Mouse (Mus musculus): ENCODE results near the gene Id1. TPM values are rescaled to one million over a fixed set of nuclear protein-coding genes. Genes with fewer than 3 reads are reported as not detected.

Id1 gene
- polyA plus RNA-seq, 1 experiment from 2014 or later: 87.7 TPM

DNA sequence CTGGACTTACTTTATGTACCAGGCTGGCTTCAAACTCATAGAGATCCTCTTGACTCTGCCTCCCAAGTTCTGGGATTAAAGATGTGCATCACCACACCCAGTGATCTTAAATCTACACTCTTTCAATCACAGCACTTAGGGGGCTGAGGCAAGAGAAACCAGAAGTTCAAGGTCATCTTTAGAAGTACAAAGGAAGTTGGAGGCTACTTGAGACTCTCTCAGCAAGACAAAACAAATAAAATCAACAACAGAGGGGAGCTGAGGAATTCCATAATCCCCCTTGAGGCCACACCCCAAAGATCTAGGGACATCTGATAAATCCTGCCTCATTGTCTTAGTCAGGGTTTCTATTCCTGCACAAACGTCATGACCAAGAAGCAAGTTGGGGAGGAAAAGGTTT lies 36.2 kb downstream of the Id1 start:
- Histone ChIP-seq H3K4me3 (no peak overlapping the region), H3K4me1 (replicated peaks) (0 out of 2 replicates have a peak, but pooled peaks cover 4% of the 10 kb centered on the region), H3K4me2 (no peak overlapping the region), H3K36me3 (no peaks in the 10 kb centered on the region), H3K27me3 (replicated peaks) (no peaks in the 10 kb centered on the region), H3K27ac (ENCODE audit: poor library complexity, severe bottlenecking) (no peak overlapping the region), H3K9ac (no peak overlapping the region), H3K9me3 (replicated peaks) (no peaks in the 10 kb centered on the region)
- no peak for ATAC-seq (ENCODE audit: insufficient number of reproducible peaks, low FRiP score)
- 25% methylated on average over 1 of the region's 1 CpGs for WGBS

DNA sequence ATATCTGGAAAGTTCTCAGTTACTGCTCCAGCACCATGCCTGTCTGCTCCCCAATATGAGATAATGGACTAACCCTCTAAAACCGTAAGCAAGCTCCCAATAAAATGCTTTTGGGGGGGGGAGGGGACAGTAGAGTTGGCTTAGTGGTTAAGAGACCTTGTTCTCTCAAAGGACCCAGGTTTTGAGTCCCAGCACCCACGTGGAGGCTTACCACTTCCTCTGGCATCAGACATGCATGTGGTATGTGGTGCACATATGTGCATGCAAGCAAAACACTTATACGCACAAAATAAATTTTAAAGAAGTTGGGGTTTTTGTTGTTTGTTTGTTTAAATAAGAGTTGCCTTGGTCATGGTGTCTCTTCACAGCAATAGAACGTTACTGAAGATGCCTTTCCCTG lies 39.3 kb downstream of the Id1 start:
- no peak overlapping the region for H3K27ac ChIP-seq (ENCODE audit: poor library complexity, severe bottlenecking)
- H3K9ac ChIP-seq: no peak overlapping the region
- H3K27me3 ChIP-seq (replicated peaks): no peaks in the 10 kb centered on the region
- no peak overlapping the region for H3K4me2 ChIP-seq
- no peak overlapping the region for H3K4me3 ChIP-seq
- H3K9me3 ChIP-seq (replicated peaks): no peaks in the 10 kb centered on the region
- 77% methylated on average over 4 of the region's 4 CpGs for WGBS
- no peaks in the 10 kb centered on the region for H3K4me1 ChIP-seq (replicated peaks)
- ATAC-seq (ENCODE audit: insufficient number of reproducible peaks, low FRiP score): no peak
- H3K36me3 ChIP-seq: peaks cover 9% of the 10 kb centered on the region; the same call in 1 of the 2 replicates

DNA sequence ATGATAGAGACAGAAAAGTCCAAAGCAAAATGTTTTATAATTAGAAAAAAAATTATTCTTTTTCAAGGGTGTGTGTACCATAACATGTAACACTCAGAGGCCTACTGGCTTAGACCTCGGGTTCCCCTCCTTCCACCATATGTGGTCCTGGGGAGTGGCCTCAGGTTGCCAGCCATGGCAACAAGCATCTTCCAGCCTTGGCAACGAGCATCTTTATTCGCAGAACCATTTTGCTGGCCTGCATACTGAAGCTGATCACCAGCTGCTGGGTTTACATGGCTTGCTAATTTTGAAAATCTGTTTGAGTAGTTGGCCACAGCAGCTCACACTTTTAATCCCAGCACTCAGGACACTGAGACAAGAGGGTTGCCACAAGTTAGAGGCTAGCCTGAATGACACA lies 40.0 kb downstream of the Id1 start:
- Histone ChIP-seq H3K27me3 (replicated peaks) (no peaks in the 10 kb centered on the region), H3K4me3 (no peak overlapping the region), H3K27ac (ENCODE audit: poor library complexity, severe bottlenecking) (no peak overlapping the region), H3K4me2 (no peak overlapping the region), H3K9me3 (replicated peaks) (no peaks in the 10 kb centered on the region), H3K36me3 (peaks cover 15% of the 10 kb centered on the region), H3K4me1 (replicated peaks) (peaks cover 4% of the 10 kb centered on the region), H3K9ac (no peak overlapping the region)
- 77% methylated on average over 3 of the region's 3 CpGs for WGBS
- no peak for ATAC-seq (ENCODE audit: insufficient number of reproducible peaks, low FRiP score)

DNA sequence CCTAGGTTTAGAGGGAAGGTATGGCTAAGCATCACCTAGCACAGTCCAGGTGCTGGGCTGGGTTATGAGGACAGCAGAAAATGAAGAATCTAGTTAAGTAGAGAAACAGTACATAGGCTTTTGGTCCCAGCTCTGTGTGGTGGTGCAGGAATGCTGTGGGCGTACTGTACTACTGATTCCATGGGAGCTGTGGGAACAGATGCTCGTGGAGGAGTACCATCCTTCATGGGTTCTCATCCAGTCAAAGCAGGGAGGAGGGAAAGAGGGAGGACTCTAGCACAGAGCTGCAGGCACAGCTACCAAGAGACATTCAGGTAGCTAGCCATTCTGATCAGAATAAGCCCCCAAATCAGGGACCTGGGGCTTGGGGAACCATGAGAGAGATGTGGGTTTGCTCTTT lies 40.4 kb downstream of the Id1 start:
- H3K36me3 ChIP-seq: peaks cover 20% of the 10 kb centered on the region
- peaks cover 8% of the 10 kb centered on the region for H3K4me1 ChIP-seq (replicated peaks)
- ATAC-seq (ENCODE audit: insufficient number of reproducible peaks, low FRiP score): no peak
- H3K9ac ChIP-seq: no peak overlapping the region
- no peaks in the 10 kb centered on the region for H3K9me3 ChIP-seq (replicated peaks)
- H3K4me3 ChIP-seq: no peak overlapping the region
- H3K27me3 ChIP-seq (replicated peaks): no peaks in the 10 kb centered on the region
- no peak overlapping the region for H3K27ac ChIP-seq (ENCODE audit: poor library complexity, severe bottlenecking)
- H3K4me2 ChIP-seq: no peak overlapping the region
- 83% methylated on average over 2 of the region's 2 CpGs for WGBS

DNA sequence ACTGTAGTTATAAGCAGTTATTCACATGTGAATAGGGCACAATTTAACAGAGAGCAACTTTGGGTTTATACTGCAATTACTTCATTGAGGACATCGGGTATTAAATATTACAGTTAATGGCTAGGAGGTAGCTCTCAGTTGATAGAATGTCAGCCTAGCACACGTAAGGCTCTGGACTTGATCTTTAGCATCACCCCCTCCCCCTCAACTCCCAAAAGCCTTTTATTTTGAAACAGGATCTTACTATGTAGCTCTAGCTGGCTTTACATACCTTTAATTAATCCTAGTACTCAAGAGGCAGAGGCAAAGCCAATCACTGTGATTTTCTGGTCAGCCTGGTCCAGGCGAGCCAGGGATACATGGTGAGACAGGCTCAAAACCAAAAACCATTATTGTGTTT lies 41.0 kb downstream of the Id1 start:
- ATAC-seq (ENCODE audit: insufficient number of reproducible peaks, low FRiP score): no peak
- 83% methylated on average over 3 of the region's 3 CpGs for WGBS

DNA sequence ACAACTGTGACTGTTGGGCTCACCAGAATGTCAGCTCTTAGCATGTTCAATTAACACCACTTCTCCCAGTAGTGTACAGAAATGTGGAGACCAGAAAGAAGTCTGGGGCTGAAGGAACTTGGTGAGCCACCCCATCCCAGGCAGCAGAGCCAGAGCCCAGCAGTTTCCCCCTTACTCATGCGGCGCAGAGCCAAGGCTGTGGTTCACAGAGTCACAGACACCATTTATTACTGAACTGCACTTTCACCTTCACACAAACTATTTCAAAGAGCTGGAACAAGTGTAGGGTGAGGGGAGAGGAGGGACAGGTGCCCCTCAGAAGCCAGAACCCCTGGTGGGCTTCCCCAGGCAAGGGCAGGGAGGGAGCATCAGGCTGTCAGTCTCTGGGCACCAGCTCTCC lies 44.4 kb downstream of the Id1 start:
- Histone ChIP-seq H3K4me1 (replicated peaks) (peaks cover 34% of the 10 kb centered on the region), H3K36me3 (peaks cover 27% of the 10 kb centered on the region), H3K4me3 (no peak overlapping the region), H3K27me3 (replicated peaks) (no peaks in the 10 kb centered on the region), H3K9ac (no peak overlapping the region), H3K27ac (ENCODE audit: poor library complexity, severe bottlenecking) (no peak overlapping the region), H3K9me3 (replicated peaks) (no peaks in the 10 kb centered on the region), H3K4me2 (no peak overlapping the region)
- ATAC-seq (ENCODE audit: insufficient number of reproducible peaks, low FRiP score): no peak
- WGBS: 97% methylated on average over 2 of the region's 2 CpGs

More for the DNA sequence above, 41.0 kb downstream of the Id1 start:
- Histone ChIP-seq H3K9ac (no peak overlapping the region), H3K4me3 (no peak overlapping the region), H3K9me3 (replicated peaks) (no peaks in the 10 kb centered on the region), H3K4me2 (no peak overlapping the region), H3K27ac (ENCODE audit: poor library complexity, severe bottlenecking) (no peak overlapping the region), H3K4me1 (replicated peaks) (peaks cover 10% of the 10 kb centered on the region), H3K27me3 (replicated peaks) (no peaks in the 10 kb centered on the region), H3K36me3 (peaks cover 26% of the 10 kb centered on the region)

DNA sequence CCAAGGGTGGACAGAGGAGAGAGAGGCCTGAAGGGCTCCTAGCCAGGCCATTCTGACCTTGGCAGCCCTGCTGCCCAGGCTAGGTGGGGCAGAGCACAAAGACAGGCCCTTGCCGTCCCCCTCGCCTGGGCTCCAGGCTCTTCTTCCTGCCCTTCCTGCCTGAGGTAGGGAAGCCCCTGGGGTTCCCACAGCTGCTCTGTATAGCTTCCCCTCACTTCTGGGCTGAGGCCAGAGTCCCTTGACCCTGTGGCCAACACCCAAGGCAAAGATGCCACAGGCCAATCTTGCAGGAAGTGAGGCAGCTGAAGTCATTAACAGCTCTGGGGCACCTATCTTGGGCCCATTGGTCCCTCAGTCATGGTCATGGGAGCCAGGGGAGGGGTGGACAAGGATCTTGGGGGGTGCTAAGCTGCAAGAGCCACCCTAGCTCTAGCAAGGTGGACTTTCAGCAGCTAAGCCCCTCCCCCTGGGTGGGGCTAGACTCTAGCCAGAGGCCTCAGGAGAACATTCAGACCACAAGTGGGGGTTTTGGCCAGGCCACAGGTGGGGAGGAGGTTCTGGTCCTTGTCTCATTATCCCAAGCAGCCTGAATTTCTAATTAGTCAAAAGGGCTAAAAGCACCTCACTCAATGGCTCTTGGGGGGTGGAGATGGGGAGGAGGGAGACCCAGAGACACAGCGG lies 45.1 kb downstream of the Id1 start:
- Histone ChIP-seq H3K4me3 (no peak overlapping the region), H3K9ac (no peak overlapping the region), H3K4me1 (replicated peaks) (peaks cover 41% of the 10 kb centered on the region), H3K36me3 (peaks cover 27% of the 10 kb centered on the region), H3K9me3 (replicated peaks) (no peaks in the 10 kb centered on the region), H3K27ac (ENCODE audit: poor library complexity, severe bottlenecking) (no peak overlapping the region), H3K27me3 (replicated peaks) (no peaks in the 10 kb centered on the region), H3K4me2 (no peak overlapping the region)
- 86% methylated on average over 3 of the region's 3 CpGs for WGBS
- no peak for ATAC-seq (ENCODE audit: insufficient number of reproducible peaks, low FRiP score)

DNA sequence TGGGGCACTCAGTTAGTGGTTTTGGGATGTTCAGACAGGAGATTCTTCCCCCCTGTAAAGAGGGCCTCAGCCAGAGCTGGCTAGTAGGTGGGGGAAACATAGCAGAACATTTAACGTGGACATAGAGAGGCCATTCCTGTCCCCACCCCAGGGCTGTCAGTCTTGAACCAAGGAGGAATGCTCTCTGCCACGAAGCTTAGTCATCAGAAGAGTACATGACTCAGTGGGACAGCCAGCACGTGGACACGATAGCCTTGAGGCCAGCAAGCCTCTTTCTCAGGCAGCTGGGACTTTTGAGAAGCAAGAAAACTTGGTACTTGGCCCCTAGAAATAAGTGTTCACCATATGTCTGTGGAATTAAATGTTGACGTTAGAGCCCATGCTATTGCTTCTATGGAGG lies 46.6 kb downstream of the Id1 start:
- peaks cover 54% of the 10 kb centered on the region for H3K4me1 ChIP-seq (replicated peaks)
- 0 out of 2 replicates have a peak overlapping the region, but pooled peaks have one; percentile 21 for H3K9ac ChIP-seq
- H3K4me3 ChIP-seq: no peak overlapping the region
- H3K9me3 ChIP-seq (replicated peaks): no peaks in the 10 kb centered on the region
- WGBS: 57% methylated on average over 5 of the region's 5 CpGs
- H3K27ac ChIP-seq (ENCODE audit: poor library complexity, severe bottlenecking): no peak overlapping the region
- H3K4me2 ChIP-seq: no peak overlapping the region
- peak; percentile 54; the same call in 1 of the 2 replicates for ATAC-seq (ENCODE audit: insufficient number of reproducible peaks, low FRiP score)
- peaks cover 27% of the 10 kb centered on the region for H3K36me3 ChIP-seq
- H3K27me3 ChIP-seq (replicated peaks): no peaks in the 10 kb centered on the region

DNA sequence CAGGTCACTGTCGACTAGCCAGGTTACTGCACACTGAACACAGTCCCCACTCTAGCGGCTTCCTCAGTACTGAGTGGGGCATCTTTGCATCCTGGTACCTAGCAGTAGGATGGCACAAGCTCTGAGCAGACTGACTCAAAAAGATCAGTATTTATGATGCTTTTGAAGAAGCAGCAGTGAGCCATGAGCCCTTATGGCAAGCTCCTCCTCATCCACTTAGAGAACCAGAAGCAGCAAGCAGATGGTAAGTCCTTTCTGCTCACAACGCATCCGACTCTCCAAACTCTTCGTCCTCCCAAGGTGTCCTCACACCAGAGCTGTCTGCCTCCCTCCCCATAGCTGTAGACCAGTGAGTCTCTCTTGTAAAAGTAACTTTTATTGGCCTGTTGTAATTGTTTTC lies 47.2 kb downstream of the Id1 start:
- H3K27ac ChIP-seq (ENCODE audit: poor library complexity, severe bottlenecking): no peak overlapping the region
- no peak overlapping the region for H3K4me2 ChIP-seq
- H3K27me3 ChIP-seq (replicated peaks): no peaks in the 10 kb centered on the region
- H3K9ac ChIP-seq: 0 out of 2 replicates have a peak overlapping the region, but pooled peaks have one; percentile 21
- H3K36me3 ChIP-seq: peaks cover 27% of the 10 kb centered on the region
- 83% methylated on average over 5 of the region's 5 CpGs for WGBS
- H3K9me3 ChIP-seq (replicated peaks): no peaks in the 10 kb centered on the region
- no peak for ATAC-seq (ENCODE audit: insufficient number of reproducible peaks, low FRiP score)
- peaks cover 60% of the 10 kb centered on the region for H3K4me1 ChIP-seq (replicated peaks)
- H3K4me3 ChIP-seq: no peak overlapping the region

DNA sequence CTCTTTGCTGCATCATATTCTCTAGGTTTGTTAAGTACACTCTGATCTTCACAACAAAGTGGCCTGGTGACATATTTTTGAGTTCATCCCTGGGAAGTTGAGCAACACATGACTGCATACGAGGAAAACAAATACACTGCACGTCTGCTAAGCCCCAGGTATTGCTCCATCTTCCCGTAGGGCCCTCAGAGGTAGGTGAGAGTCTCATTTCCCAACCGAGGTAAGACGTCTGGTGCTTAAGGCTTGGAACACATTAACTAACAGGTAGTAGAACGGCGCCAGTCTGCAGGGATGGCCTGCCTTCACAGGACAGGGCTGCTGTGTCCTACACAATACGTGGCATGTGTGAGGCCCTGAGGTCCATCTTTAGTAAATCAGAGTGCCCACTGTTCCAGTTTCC lies 48.6 kb downstream of the Id1 start:
- WGBS: 94% methylated on average over 8 of the region's 8 CpGs
- no peak overlapping the region for H3K4me3 ChIP-seq
- no peak overlapping the region for H3K9ac ChIP-seq
- H3K4me1 ChIP-seq (replicated peaks): peaks cover 74% of the 10 kb centered on the region
- no peaks in the 10 kb centered on the region for H3K27me3 ChIP-seq (replicated peaks)
- ATAC-seq (ENCODE audit: insufficient number of reproducible peaks, low FRiP score): no peak
- H3K9me3 ChIP-seq (replicated peaks): no peaks in the 10 kb centered on the region
- H3K36me3 ChIP-seq: peaks cover 20% of the 10 kb centered on the region
- H3K4me2 ChIP-seq: 0 out of 2 replicates have a peak overlapping the region, but pooled peaks have one; percentile 53
- H3K27ac ChIP-seq (ENCODE audit: poor library complexity, severe bottlenecking): peak overlapping the region; percentile 97

DNA sequence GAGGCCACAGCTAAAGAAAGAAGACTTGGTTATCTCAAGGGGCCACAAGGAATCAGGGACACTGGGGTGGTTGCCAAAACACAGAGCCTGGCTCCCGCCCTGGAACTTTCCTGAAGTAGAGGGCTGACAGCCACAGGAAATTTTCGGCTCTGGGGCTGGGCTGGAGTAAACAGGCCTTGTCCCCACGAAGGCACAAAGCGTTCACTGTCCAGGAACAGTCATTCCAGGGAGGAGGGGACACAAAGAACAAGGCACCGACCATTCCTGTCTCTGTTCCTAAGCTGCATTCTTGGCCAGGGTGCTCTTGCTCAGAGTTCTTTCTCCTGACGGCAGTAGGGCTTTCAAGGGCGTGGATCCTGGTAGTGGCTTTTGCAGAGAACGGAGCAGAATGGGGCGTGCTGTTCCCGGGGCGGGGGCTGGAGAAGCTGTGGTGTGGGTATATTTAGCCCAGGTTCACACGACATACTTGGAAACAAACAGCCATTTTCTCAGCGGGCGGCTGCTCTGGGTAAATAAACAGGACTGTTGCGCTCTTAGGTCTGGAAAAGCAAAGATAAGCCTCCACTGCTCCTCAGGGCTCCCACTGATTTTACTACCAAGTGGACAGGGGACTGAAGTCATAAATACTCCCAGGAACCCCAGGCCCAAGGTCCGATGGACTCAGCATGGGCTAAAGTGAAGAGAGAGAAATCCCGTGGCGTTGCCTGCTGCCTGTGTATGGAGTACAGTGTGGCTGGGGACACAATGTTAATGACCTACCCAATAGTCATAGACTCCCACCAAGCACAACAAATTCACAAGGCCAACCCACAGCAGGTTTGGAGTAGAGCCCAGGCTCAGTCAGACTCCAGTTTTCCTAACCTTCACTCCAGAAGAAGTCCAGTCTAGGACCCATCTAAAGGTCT lies 49.6 kb downstream of the Id1 start:
- Histone ChIP-seq H3K9me3 (replicated peaks) (no peaks in the 10 kb centered on the region), H3K27me3 (replicated peaks) (no peaks in the 10 kb centered on the region), H3K4me3 (peak overlapping the region; percentile 8; the same call in 1 of the 2 replicates), H3K27ac (ENCODE audit: poor library complexity, severe bottlenecking) (peak overlapping the region; percentile 97), H3K4me1 (replicated peaks) (peaks cover 84% of the 10 kb centered on the region), H3K9ac (peak overlapping the region; percentile 65), H3K36me3 (peaks cover 20% of the 10 kb centered on the region), H3K4me2 (peak overlapping the region; percentile 53)
- WGBS: 7% methylated on average over 18 of the region's 18 CpGs
- ATAC-seq (ENCODE audit: insufficient number of reproducible peaks, low FRiP score): peak; percentile 53
